Mouse (Mus musculus) left cerebral cortex, adult 2 months (tissue): Measurements from ENCODE around the gene 1700113H08Rik. TPM values are rescaled to one million over a fixed set of nuclear protein-coding genes. Genes with fewer than 3 reads are reported as not detected.

ENCODE experiments used
- DNase-seq, 2 experiments: peaks; one replicate each; pipeline ENCODE4 v3.0.0; 2021 to 2022; ENCODE audit warnings: low spot score in 2 of 2, mixed read lengths in 1 of 2; ENCODE audit errors: extremely low spot score in 1 of 2
- H3K27ac ChIP-seq: fragments of 200-600 bp; 2 replicates; pipeline ENCODE4 v1.8.1; 2022
- H3K4me3 ChIP-seq: fragments of 200-600 bp; 2 replicates; pipeline ENCODE4 v1.8.1; 2022
- CTCF ChIP-seq: fragments of 200-600 bp; IDR thresholded peaks from 2 replicates; pipeline ENCODE4 v1.8.1; 2022; ENCODE audit warnings: antibody characterized with exemption, mild to moderate bottlenecking, moderate library complexity
- intact Hi-C: fragments of 180-260 bp; cut with DNase I; formaldehyde crosslinking; loops from one replicate; pipeline ENCODE4 v1.15.1; 2025
- total RNA-seq, 2 experiments: library from RNA; stranded (reverse); gene quantifications; 2 replicates each; pipeline ENCODE4 v1.2.3; 2021

Gene 1700113H08Rik
- total RNA-seq, 2 experiments from 2014 or later, result not detected

DNA sequence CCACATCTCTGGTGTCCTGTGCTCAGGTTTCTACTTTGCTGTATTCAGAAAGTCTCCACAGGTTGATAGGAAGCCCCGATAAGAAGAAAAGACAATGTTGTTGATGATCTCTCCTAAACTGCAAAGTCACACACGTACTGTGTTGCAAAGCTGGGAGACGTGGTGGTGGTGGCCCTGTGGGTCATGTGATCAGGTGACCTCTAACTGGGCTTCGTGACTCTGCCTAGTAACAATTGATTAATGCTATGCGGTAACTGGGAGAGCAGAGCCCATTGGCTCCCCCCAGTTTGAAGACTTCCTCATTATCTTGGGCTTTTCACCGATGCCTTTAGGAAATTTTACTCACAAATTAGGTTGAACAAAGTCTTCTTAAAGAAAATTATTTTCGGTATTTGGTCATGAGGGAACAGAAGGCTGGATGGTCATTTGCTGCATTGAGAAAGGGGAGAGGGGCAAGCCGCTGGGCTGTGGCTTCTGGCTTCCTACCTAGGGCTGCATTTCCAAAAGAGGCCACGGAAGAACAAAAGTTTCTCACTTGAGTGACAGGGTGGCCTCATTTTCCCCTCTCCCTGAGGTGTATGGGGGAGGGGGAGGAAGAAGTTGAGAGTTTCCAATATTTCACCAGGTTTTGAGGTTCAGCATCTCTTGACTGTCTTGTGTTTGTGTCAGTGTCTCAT lies 181.6 kb downstream of the 1700113H08Rik start:
- DNase-seq, result no peak
- Histone ChIP-seq H3K4me3 (no peak overlapping the region), H3K27ac (no peak overlapping the region)
- intact Hi-C loops, result no loop called here
- no peak for TF ChIP-seq CTCF

DNA sequence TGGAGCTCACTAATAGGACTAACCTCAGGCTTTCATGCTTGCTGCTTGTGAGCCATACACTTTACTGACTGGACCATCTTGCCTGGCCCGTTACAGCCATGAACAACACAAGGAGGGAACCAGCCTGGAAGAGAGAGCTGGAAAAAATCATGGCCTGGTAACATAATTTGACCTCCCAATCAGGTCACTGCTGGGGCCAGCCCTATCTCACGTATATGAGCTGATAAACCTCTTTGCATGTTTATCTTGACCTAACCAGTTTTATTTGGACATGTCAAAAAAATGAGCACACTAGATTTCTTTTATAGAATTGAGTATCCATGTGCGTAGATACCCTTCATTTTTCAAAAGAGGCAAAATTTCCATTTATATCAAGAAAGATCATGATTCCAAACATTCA lies 213.9 kb downstream of the 1700113H08Rik start:
- intact Hi-C loops, result no loop called here
- Histone ChIP-seq H3K4me3 (no peak overlapping the region), H3K27ac (no peak overlapping the region)
- DNase-seq, result no peak
- no peak for TF ChIP-seq CTCF

DNA sequence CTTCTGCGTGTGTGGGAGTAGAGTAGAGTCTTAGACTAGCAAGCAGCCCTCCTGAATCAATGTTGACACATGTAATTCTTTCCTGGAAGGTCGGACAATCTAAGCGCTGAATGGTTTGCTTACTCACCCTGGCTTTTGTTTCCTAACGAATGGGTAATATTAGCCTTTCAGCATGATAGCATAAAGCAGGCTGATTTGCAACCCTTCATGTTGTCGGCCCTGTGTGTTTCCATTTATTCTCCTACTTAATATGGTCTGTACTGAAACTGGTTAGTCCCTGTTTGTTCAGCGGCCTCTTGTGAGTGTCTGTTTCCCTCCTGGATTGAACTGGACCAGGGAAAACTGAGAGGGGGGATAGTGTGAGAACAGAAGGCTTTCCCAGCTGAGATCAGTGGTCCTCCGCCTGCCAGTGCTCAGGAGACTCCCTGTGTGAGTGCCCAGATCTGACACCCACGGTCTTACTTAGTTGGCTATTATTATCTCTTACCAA lies 214.3 kb downstream of the 1700113H08Rik start:
- no peak for DNase-seq
- H3K27ac ChIP-seq, result no peak overlapping the region
- intact Hi-C loops, result no loop called here
- no peak for TF ChIP-seq CTCF
- H3K4me3 ChIP-seq, result no peak overlapping the region

DNA sequence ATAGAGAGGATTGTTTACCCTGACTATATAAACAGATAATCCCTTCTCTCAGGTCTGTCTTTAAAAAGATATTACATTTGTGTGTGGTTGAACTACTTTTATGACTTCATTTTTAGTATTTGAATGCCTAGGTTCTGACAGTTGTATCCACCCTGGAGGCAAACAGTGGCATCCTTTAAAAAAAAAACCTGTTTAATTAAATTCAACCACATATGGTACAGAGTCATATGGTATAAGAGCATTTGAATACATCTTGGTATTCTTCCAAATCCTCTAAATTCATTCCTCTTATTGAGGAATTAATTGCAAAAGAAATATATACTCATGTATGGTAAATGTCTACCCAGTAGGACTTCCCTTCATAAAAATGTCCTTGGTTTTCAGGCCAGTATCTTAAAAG lies 217.2 kb downstream of the 1700113H08Rik start:
- DNase-seq, result no peak
- no peak for TF ChIP-seq CTCF
- intact Hi-C loops, result no loop called here
- Histone ChIP-seq H3K27ac (no peak overlapping the region), H3K4me3 (no peak overlapping the region)

Other genes with a start within 250 kb of the 1700113H08Rik start
- under 1 TPM; 0.18 to 0.23 TPM for gene Stab2, start 50.0 kb upstream of the 1700113H08Rik start, total RNA-seq